In the genomic region with DNA sequence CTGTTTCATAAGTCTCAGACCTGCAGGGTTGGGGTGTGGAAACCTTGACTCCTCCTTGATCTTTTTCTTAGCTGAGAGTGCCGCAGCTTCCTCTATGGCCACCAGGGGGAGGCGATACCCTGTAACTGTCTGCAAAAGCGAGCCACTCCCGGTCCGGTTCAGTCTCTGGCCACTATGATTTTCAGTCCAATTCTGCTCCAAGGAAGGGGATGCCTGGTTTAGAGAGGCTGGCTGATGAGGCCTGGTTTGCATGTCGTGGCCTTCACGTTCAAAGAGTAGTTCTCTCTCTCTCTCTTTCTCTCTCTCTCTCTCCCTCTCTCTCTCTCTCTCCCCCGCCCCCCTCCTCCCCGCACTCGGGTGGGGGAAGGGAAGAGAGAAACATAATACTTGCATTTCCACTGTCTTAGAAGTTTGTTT, we compare ENCODE assay signal across 8 mouse cellular contexts.
DNase-seq lines count a peak whose midpoint lies in the region; ATAC-seq and TF ChIP-seq lines count a peak whose summit lies in the region.

No protein-coding gene starts in this region.

- TF ChIP-seq CTCF in intestine, postnatal 0 days (IDR thresholded peaks at IDR 0.05; ENCODE audit: low read depth): peak; percentile 92

- no peaks in the 10 kb centered on the region for H3K27me3 ChIP-seq in embryonic facial prominence, embryonic 10.5 days (replicated peaks; ENCODE audit: low read depth, poor library complexity, severe bottlenecking)
- no peaks in the 10 kb centered on the region for H3K27me3 ChIP-seq in intestine, postnatal 0 days (replicated peaks; ENCODE audit: control insufficient read depth, insufficient read depth, low read length)
- no peaks in the 10 kb centered on the region for H3K27me3 ChIP-seq in midbrain, embryonic 11.5 days (ENCODE audit: control insufficient read depth, insufficient read depth, low read length)

- ATAC-seq in granulocyte monocyte progenitor cell, adult 5-6 weeks (replicated peaks; ENCODE audit: poor library complexity, severe bottlenecking): peak; percentile 94
- ATAC-seq in intestine, postnatal 0 days: peak; percentile 49
- peak; percentile 86 for ATAC-seq in midbrain, embryonic 11.5 days (ENCODE audit: low FRiP score)

- H3K9me3 ChIP-seq in embryonic facial prominence, embryonic 10.5 days: no peaks in the 10 kb centered on the region
- H3K9me3 ChIP-seq in intestine, postnatal 0 days (ENCODE audit: control insufficient read depth): no peaks in the 10 kb centered on the region
- H3K9me3 ChIP-seq in midbrain, embryonic 11.5 days (ENCODE audit: control insufficient read depth, low read length): no peaks in the 10 kb centered on the region

- peaks cover 26% of the 10 kb centered on the region for H3K4me1 ChIP-seq in embryonic facial prominence, embryonic 10.5 days
- H3K4me1 ChIP-seq in intestine, postnatal 0 days (replicated peaks; ENCODE audit: control insufficient read depth, insufficient read depth, low read length): no peaks in the 10 kb centered on the region
- H3K4me1 ChIP-seq in midbrain, embryonic 11.5 days (ENCODE audit: control insufficient read depth, insufficient read depth, low read length): peaks cover 5% of the 10 kb centered on the region

- peak overlapping the region; percentile 86 for H3K27ac ChIP-seq in embryonic facial prominence, embryonic 10.5 days (replicated peaks)
- H3K27ac ChIP-seq in intestine, postnatal 0 days (ENCODE audit: low read depth, low read length): no peak overlapping the region
- no peak overlapping the region for H3K27ac ChIP-seq in midbrain, embryonic 11.5 days (ENCODE audit: low read depth, low read length)

- H3K4me2 ChIP-seq in intestine, postnatal 0 days (replicated peaks; ENCODE audit: low read depth): peak overlapping the region; percentile 61
- peak overlapping the region; percentile 65 for H3K4me2 ChIP-seq in midbrain, embryonic 11.5 days

- intact Hi-C loops in left cerebral cortex, postnatal 4 days (cut with DNase I): loop anchor here (10.0 kb wide), 1 partner anchor 270 kb away; no protein-coding TSS in a partner anchor

- WGBS in embryonic facial prominence, embryonic 10.5 days: 1% methylated on average over 10 of the region's 10 CpGs
- WGBS in intestine, postnatal 0 days: 4% methylated on average over 7 of the region's 10 CpGs
- 2% methylated on average over 10 of the region's 10 CpGs for WGBS in midbrain, embryonic 11.5 days

- peak; percentile 83 for DNase-seq in adrenal gland, postnatal 10 days
- DNase-seq in embryonic facial prominence, embryonic 10.5 days (ENCODE audit: low spot score): peak; percentile 88
- peak; percentile 73 for DNase-seq in left cerebral cortex, postnatal 4 days
- peak; percentile 97 for DNase-seq in midbrain, embryonic 11.5 days (ENCODE audit: low spot score, missing footprints)
- DNase-seq in right cerebral cortex, postnatal 4 days: peak; percentile 63
- peak; percentile 80 for DNase-seq in yolk sac, embryonic 10.5 days (ENCODE audit: low spot score)

- no peak overlapping the region for H3K9ac ChIP-seq in intestine, postnatal 0 days (ENCODE audit: low read depth, low read length)
- H3K9ac ChIP-seq in midbrain, embryonic 11.5 days (ENCODE audit: low read length): peak overlapping the region; percentile 64

- no peaks in the 10 kb centered on the region for H3K36me3 ChIP-seq in embryonic facial prominence, embryonic 10.5 days (replicated peaks)
- no peaks in the 10 kb centered on the region for H3K36me3 ChIP-seq in intestine, postnatal 0 days (ENCODE audit: control insufficient read depth, insufficient read depth)
- no peaks in the 10 kb centered on the region for H3K36me3 ChIP-seq in midbrain, embryonic 11.5 days (ENCODE audit: control insufficient read depth, insufficient read depth, low read length)

- peak overlapping the region; percentile 58 for H3K4me3 ChIP-seq in embryonic facial prominence, embryonic 10.5 days
- H3K4me3 ChIP-seq in intestine, postnatal 0 days (ENCODE audit: low read depth, low read length): peak overlapping the region; percentile 16; the same call in 1 of the 2 replicates
- H3K4me3 ChIP-seq in midbrain, embryonic 11.5 days (ENCODE audit: low read depth, low read length): peak overlapping the region; percentile 30
